Mouse (Mus musculus) lung, adult 2 months (tissue): Measurements from ENCODE around the gene Tmprss9. TPM values are rescaled to one million over a fixed set of nuclear protein-coding genes. Genes with fewer than 3 reads are reported as not detected.

Experiments used
- DNase-seq: peaks from one replicate; pipeline ENCODE4 v3.0.0; 2022
- H3K4me1 ChIP-seq: fragments of 200-500 bp; 2 replicates; pipeline ENCODE4 v1.6.1; 2011; ENCODE audit warnings: low read length; ENCODE audit not compliant: control insufficient read depth, insufficient read depth
- H3K4me3 ChIP-seq: fragments of 200-500 bp; replicated peaks from 2 replicates; pipeline ENCODE3; 2011; ENCODE audit warnings: low read depth, mild to moderate bottlenecking, control low read depth, low read length; ENCODE audit errors: extremely low read depth
- CTCF ChIP-seq: fragments of 200-500 bp; IDR thresholded peaks from 2 replicates; pipeline ENCODE4 v1.5.1; 2011; ENCODE audit warnings: mild to moderate bottlenecking, low read length, control low read depth; ENCODE audit not compliant: insufficient read depth
- POLR2A ChIP-seq: fragments of 200-500 bp; IDR thresholded peaks from 2 replicates; pipeline ENCODE4 v1.6.1; 2011; ENCODE audit warnings: low read depth, mild to moderate bottlenecking, control low read depth, low read length, borderline replicate concordance; ENCODE audit errors: extremely low read depth
- WGBS: fragments of 180-500 bp; shearing (Covaris S2); methylation state at CpG from one replicate; pipeline ENCODE4 v1.1.7; 2018; 5-methylcytosine and 5-hydroxymethylcytosine counted together
- polyA plus RNA-seq: library from polyadenylated mRNA; depleted of rRNA; stranded (reverse); fragments of >200 nt; gene quantifications from 2 replicates; pipeline ENCODE4 v1.2.3, GENCODE M21; 2012

The Tmprss9 gene
- polyA plus RNA-seq, 1 experiment: 0.07 TPM

GRCm38 (mm10) chr10:80911891-80912290 lies 40.2 kb downstream of the Tmprss9 start:
- no peak for TF ChIP-seq CTCF
- no peak for TF ChIP-seq POLR2A

GRCm38 (mm10) chr10:80913364-80914011 lies 41.8 kb downstream of the Tmprss9 start:
- Histone ChIP-seq H3K4me1 (peaks cover 5% of the 10 kb centered on the region), H3K4me3 (no peak overlapping the region)
- 87% methylated on average over 7 of the region's 8 CpGs for WGBS
- no peak for TF ChIP-seq CTCF
- TF ChIP-seq POLR2A: no peak
- no peak for DNase-seq

More at GRCm38 (mm10) chr10:80911891-80912290, 40.2 kb downstream of the Tmprss9 start:
- no peaks in the 10 kb centered on the region for H3K4me1 ChIP-seq
- no peak for DNase-seq
- no peak overlapping the region for H3K4me3 ChIP-seq

GRCm38 (mm10) chr10:80914253-80914656 lies 42.6 kb downstream of the Tmprss9 start:
- no peak for TF ChIP-seq CTCF
- TF ChIP-seq POLR2A: no peak
- no peak overlapping the region for H3K4me3 ChIP-seq
- DNase-seq: no peak
- peaks cover 5% of the 10 kb centered on the region for H3K4me1 ChIP-seq
- 74% methylated on average over 5 of the region's 5 CpGs for WGBS

- 72% methylated on average over 2 of the region's 2 CpGs for whole genome bisulfite sequencing
- peaks cover 5% of the 10 kb centered on the region for H3K4me1 ChIP-seq
- no peak for DNase-seq
These were observed 43.6 kb downstream of the Tmprss9 start for GRCm38 (mm10) chr10:80915260-80915659.

GRCm38 (mm10) chr10:80915736-80916135 lies 44.1 kb downstream of the Tmprss9 start:
- 86% methylated on average over 4 of the region's 4 CpGs for WGBS
- no peak for DNase-seq
- Histone ChIP-seq H3K4me3 (no peak overlapping the region), H3K4me1 (peaks cover 5% of the 10 kb centered on the region)
- TF ChIP-seq POLR2A (no peak), CTCF (no peak)

More at GRCm38 (mm10) chr10:80915260-80915659, 43.6 kb downstream of the Tmprss9 start:
- no peak overlapping the region for H3K4me3 ChIP-seq
- TF ChIP-seq CTCF (no peak), POLR2A (no peak)

GRCm38 (mm10) chr10:80917336-80917778 lies 45.7 kb downstream of the Tmprss9 start:
- peak overlapping the region; percentile 85 for H3K4me3 ChIP-seq
- WGBS: 3% methylated on average over 15 of the region's 15 CpGs
- peaks cover 5% of the 10 kb centered on the region for H3K4me1 ChIP-seq
- TF ChIP-seq CTCF (no peak), POLR2A (no peak)
- no peak for DNase-seq

GRCm38 (mm10) chr10:80917779-80918434 lies 46.3 kb downstream of the Tmprss9 start, which contains the start of gene Lmnb2:
TSS of gene Lmnb2 (minus strand) at chr10:80918245.
- WGBS: under 1% methylated on average over 61 of the region's 61 CpGs
- H3K4me1 ChIP-seq: peaks cover 5% of the 10 kb centered on the region
- peak; percentile 60 for DNase-seq
- H3K4me3 ChIP-seq: peak within 1 kb of the TSS; percentile 85
- no peak for TF ChIP-seq POLR2A
- no peak for TF ChIP-seq CTCF

GRCm38 (mm10) chr10:80921923-80922322 lies 50.3 kb downstream of the Tmprss9 start:
- WGBS: 6% methylated on average over 16 of the region's 16 CpGs
- DNase-seq: no peak
- Histone ChIP-seq H3K4me3 (peak overlapping the region; percentile 35), H3K4me1 (peaks cover 5% of the 10 kb centered on the region)
- TF ChIP-seq POLR2A: no peak
- no peak for TF ChIP-seq CTCF

- no peak for TF ChIP-seq CTCF
- TF ChIP-seq POLR2A: no peak
- no peak for DNase-seq
- 49% methylated on average over 3 of the region's 3 CpGs for WGBS
These were observed 53.8 kb downstream of the Tmprss9 start for GRCm38 (mm10) chr10:80925472-80925871.

GRCm38 (mm10) chr10:80928586-80929298 lies 57.1 kb downstream of the Tmprss9 start:
- under 1% methylated on average over 48 of the region's 48 CpGs for WGBS
- DNase-seq: peak; percentile 91
- peaks cover 18% of the 10 kb centered on the region for H3K4me1 ChIP-seq
- TF ChIP-seq POLR2A (peak; percentile 57; the same call in 1 of the 2 replicates), CTCF (peak; percentile 74)
- H3K4me3 ChIP-seq: peak overlapping the region; percentile 73

More at GRCm38 (mm10) chr10:80925472-80925871, 53.8 kb downstream of the Tmprss9 start:
- Histone ChIP-seq H3K4me3 (no peak overlapping the region), H3K4me1 (no peaks in the 10 kb centered on the region)
